Mouse (Mus musculus): ENCODE data around the gene Trp63.

The Trp63 gene

GRCm38 (mm10) chr16:25871503-25871902 is 187.9 kb downstream of the Trp63 start:
- DNase-seq (ENCODE audit: low spot score in 2 of 2), result no peak

DNA sequence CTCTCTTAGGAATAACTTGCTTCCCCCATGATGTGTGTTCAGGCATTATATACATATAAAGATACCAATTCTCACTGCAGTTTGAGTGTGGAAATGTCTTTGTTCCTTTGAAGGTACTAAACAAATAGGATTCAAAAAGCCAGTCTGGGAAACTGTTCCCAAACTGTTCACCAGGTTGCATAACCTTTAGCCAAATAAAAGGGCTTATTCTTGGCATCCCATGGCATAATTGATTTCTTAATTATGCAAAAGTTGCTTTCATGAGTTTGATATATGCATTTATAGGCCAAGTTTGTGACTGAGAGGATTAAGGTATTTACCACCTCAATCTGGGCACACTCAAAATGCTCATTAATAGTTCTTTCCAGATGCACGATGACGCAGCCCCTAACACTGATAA is 192.1 kb downstream of the Trp63 start:
- no peak for DNase-seq (ENCODE audit: low spot score in 2 of 2)

DNA sequence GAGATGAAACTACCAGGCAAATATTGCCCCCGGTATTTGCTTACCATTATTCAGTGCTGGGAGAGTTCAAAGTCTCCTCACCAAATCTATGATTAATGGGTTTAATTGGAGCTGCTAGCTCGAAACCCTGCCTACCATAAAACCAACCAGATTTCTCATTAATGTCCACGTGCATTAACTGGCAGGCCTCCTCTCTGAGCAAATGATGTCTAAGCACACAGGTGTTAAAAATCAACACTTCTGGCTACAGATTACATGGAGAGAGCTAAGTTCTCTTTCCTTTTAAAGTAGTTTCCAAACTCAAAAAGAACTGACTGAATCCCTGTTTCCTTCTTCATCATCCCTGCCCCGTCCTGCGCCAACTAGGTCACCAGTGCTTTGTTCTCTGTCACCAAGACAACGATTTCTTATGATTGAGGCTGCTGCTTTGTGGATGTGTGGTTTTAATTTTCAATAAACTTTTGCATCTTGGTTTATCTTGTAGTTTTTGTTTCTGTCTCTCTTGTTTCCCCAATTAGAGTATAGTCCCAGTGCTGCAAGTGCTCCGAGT is 193.9 kb downstream of the Trp63 start:
- DNase-seq (ENCODE audit: low spot score in 2 of 2), result no peak

DNA sequence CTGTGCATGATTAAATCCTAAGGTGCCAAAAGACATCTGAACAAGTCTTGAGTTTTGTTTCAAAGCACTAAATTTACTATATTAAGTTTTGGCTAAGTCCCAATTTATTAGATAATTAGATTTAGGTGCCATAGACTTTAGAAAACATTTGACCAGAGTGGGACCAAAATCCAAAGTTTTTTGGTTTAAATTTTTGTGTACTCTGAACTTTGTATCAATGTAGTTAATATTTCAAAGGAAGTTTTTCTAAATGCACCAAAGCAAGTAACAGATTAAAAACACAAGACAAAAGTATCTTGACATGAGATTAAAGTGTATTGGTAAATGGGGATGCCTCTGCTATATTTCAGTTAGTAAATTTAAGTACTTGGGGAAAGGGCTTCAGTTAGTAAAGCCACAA is 194.6 kb downstream of the Trp63 start:
- DNase-seq (ENCODE audit: low spot score in 2 of 2), result no peak

GRCm38 (mm10) chr16:25899071-25899470 is 215.5 kb downstream of the Trp63 start:
- DNase-seq (ENCODE audit: low spot score in 2 of 2), result no peak

- no peak for DNase-seq (ENCODE audit: low spot score in 2 of 2)
Measured at GRCm38 (mm10) chr16:25899657-25900056, 216.1 kb downstream of the Trp63 start.

- DNase-seq (ENCODE audit: low spot score in 2 of 2), result no peak
Measured at GRCm38 (mm10) chr16:25900389-25900908, 216.9 kb downstream of the Trp63 start.

DNA sequence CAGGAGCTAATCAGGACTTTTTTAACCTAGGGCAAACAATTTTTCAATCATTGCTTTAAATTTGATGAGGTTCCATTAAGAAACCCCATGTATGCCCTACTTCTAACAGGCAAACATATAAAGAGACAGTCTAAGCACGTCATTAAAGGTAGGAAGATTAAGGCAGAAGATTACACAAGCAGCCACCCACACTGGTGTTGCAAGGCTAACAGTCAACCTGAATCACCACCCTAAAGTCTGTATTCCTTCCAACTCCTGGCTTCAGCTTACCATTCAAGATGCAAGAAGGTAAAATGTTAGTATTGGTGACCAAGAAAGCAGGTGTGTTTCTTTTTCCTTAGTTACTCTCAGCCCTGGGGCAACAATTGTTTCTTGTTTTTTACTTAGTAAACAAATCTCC is 228.6 kb downstream of the Trp63 start:
- no peak for DNase-seq (ENCODE audit: low spot score in 2 of 2)

DNA sequence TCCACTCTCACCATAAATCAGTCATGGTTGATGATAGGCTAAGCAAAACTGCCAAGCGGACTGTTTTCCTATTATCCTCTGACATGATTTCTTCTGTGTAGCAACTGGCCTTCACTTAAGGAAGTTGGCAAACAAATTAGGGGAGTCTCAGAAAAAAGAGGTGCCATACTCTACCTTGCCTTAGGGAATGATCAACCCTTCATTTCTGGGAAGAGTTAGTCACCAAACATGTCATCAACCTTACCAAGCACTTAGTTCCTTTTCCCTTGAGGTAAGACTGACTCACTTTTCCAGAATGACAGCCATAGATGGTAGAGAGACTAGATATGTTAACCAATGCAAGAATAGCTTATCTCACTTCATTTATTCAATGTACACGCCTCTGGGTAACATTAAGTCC is 250.6 kb downstream of the Trp63 start:
- no peak for DNase-seq (ENCODE audit: low spot score in 2 of 2)

All from spleen, postnatal 14 days (tissue).